Mouse (Mus musculus) gastrocnemius, postnatal 4 days (tissue): ENCODE data around the gene Rtkn2. TPM values are rescaled to one million over a fixed set of nuclear protein-coding genes. Genes with fewer than 3 reads are reported as not detected.
A peak's percentile ranks its signal among the peaks of the same experiment; 100 is the strongest.
"Not testable (repeated sequence)": the region's sequence is repeated elsewhere in the genome, so short reads cannot be mapped to it uniquely, and the experiment has no call there.

Experiments
- DNase-seq, 2 experiments: peaks; one replicate each; pipeline ENCODE4 v3.0.0; 2021 to 2022; ENCODE audit warnings: low spot score in 2 of 2, mixed read lengths in 2 of 2
- total RNA-seq, 2 experiments: library from RNA; stranded (reverse); gene quantifications; 2 replicates each; pipeline ENCODE4 v1.2.3; 2021

The Rtkn2 gene
- total RNA-seq, 2 experiments from 2014 or later: 3.1 to 3.5 TPM

DNA sequence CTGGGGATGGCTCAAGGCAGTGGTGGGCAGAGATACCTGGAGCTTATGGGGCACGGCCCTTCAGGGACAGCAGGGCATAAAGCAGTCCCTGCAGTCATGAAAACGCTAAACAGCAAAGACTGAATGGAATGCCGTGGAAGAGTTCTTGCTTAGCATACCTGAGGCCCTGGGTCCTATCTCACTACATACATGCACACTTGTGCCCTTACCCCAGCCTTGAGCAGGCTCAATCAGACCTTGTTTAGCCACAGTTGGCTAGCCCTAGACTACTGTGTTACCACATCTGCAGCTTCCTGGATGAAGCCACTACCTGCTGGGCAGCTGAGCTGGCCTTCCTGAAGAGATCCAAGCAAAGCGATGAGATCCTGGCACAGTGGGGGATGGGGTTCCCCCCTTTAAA, 93.3 kb downstream of the Rtkn2 start:
- DNase-seq: no peak

- DNase-seq: no peak
Measured at GRCm38 (mm10) chr10:68074291-68074690, 94.9 kb downstream of the Rtkn2 start.

DNA sequence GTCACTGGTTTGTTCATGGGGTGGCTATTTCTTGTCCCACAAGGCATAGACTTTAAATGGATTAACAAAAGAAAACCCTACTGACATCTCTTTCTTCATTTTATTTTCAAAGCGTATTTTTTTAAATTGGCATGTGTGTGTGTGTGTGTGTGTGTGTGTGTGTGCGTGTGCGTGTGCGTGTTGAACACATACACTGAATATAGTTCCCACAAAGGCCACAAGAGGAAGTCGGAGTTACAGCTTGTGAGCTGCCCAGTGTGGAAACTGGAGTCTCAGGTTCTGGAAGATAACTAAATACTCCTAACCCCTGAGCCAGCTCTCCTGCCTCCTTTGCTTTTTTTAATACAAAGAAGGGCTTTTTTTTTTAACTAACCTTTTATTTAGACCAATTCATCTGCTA, 95.8 kb downstream of the Rtkn2 start:
- no peak for DNase-seq

GRCm38 (mm10) chr10:68078708-68079107, 99.3 kb downstream of the Rtkn2 start:
- no peak for DNase-seq

GRCm38 (mm10) chr10:68079910-68080670, 100.7 kb downstream of the Rtkn2 start:
- no peak for DNase-seq

DNA sequence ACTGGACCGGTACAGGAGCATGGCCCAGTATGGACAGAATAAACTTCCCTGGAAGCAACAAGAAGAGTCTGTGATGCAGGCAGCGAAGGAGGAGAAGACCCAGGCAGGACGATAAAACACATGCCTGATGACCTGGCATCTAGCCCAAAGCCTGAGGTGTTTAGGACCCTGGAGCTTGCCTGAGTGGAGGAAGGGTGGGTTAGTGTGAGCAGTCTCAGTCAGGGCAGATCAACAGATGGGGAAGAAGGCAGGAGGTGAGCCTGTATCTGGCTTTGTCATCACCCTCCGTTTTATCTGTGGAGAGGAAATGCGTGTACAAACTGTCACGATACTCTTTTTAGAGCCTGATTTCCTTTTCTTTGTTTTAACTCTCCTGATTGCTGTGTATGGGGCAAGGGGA, 102.3 kb downstream of the Rtkn2 start:
- no peak for DNase-seq

GRCm38 (mm10) chr10:68085574-68085973, 106.2 kb downstream of the Rtkn2 start:
- no peak for DNase-seq

DNA sequence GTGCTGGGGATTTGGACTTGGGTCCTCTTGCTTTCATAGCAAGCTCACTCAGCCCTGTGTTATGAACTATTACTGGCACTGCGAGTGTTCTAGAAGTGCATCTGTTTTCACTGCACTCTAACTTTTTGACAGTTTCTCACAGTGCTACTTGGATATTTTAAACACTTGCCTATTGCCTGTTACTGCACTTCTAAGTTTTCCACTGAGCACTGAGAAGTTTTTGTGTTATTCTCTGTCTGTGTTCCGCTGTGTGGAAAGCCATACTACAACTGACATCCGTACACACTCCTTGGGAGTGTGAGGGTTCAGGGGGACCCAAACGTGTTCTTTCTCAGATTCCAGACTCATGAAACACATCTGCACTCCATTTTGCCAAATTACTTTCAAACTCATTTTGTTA, 107.6 kb downstream of the Rtkn2 start:
- DNase-seq: no peak

- DNase-seq: no peak
Measured at GRCm38 (mm10) chr10:68087722-68088121, 108.4 kb downstream of the Rtkn2 start.

DNA sequence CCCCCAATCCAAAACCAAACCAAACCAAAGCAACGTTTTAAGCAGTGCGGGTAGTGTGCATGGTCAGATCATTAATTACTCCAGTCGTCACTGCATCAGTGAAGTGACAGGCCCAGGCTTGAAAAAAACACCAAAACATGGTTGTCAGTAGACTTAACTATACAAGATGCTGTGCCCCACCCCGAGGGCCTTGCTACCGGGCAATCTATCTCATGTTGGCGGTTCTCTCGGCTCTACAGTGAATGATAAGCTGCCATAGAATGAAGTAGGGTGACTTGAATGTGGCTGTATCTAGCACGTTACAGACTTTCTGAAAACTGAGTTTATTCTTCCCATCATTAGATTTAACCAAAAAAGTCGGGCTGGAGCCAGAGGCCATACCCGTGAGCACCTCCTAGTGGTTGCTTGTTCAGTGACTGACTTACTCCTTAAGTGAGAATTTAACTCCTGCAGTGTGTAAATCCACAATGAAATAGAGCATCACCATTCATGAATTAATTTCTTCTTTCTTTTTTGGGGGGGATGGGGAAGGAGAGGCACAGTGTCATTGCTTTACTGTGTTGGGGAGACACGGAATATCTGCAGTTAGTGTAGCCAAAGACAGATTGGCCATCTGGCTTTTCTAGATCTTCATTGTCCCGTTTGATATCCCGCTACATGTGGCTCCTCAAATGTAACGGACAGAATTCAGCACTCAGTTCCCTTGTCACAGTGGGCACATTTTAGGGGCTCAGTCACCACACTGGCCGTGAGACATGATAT, 110.2 kb downstream of the Rtkn2 start:
- no peak for DNase-seq

GRCm38 (mm10) chr10:68090197-68090535, 110.8 kb downstream of the Rtkn2 start:
- peak; percentile 37 to 76 for DNase-seq

DNA sequence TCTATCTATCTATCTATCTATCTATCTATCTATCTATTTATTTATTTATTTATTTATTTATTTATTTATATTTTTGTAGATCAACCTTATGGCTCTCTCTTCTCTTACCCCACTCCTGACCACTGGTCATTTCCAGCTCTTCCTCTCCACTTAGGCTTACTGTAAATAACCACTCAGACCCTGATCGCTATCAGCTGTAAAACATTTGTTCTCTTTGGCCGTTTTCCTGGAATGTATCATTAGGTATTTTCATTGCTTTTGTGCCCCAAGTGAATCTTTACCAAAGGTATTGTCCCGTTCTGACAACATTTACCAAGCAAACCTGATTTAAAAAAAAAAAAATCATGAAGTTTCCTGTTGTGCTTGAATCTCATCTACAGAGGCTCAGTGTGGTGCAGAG, 111.2 kb downstream of the Rtkn2 start:
- no peak for DNase-seq

DNA sequence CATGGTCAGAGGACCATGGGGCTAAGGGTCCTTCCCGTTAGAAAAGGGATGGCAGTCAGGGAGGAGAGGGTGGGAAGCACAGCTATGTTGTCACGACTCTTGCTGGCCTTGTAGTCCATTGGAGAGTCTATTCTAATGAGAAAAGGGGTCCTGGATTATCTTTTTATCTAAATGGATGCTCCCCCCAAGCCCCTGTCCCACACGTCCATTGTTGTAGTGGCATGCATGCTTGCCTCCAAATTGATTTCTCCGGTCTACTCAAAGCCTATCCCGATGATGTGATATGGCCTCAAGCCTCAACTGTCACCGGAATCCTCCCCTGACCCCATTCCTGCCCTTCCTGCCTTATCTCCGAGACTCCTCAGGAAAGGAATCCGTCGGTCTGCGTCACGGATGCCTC, 111.6 kb downstream of the Rtkn2 start:
- DNase-seq: no peak

GRCm38 (mm10) chr10:68091840-68092239, 112.5 kb downstream of the Rtkn2 start:
- no peak for DNase-seq

DNA sequence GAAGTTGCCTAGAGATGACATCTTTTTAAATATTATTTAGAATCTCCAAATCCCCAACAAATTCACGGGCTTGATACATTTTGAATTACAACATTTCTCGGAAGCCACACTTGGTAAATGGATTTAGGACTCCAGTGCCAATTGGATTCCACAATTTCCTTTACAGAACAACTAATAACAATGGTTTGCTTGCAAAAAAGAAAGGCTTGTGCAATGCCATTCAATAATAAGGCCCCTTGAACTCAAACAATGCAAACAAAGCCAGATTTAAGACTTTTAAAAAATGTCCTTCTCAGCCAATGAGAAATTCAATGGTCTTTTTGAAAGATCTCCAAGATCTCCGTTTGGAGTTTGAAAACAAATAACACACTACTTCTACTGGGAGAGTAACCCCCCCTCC, 114.1 kb downstream of the Rtkn2 start:
- no peak for DNase-seq

DNA sequence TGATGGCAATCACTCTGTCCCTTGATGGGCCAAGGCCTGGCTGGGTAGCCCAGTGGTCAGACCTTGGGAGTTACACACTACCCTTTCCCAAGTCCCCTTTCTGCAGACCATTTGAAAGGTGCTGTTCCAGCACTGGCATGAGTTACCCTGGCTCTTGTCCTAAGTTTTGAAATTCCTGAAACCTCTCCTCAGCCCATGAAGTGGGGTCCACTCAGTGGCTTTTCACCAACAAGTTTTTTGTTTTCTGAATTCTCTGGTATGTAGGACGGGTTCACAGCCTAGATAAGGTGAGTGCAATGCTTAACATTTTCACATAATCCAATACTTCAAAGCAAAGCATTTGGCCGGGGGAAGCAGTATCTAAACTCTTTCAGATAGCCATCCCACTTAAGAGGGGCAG, 115.8 kb downstream of the Rtkn2 start:
- DNase-seq: no peak

DNA sequence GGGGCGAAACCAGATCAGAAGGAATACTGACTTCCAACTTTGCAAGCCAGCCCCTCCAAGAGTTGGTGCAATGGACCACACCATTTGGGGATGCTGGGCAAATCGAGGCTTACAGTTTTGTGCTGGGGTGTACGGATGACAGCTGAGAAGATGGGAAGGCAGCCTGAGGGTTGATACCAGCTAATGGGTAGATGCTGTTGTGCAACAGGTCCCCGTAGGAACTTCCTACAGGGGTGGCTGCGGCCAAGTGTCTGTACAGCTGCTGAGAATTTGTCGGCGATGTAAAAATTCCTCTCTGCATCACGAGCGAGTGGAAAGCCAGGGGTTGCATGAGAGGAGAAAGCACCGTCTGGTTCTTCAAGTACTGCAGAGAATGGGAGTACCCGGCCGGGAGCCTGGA, 117.0 kb downstream of the Rtkn2 start:
- no peak for DNase-seq

GRCm38 (mm10) chr10:68097821-68098675, 118.7 kb downstream of the Rtkn2 start:
- no peak for DNase-seq

DNA sequence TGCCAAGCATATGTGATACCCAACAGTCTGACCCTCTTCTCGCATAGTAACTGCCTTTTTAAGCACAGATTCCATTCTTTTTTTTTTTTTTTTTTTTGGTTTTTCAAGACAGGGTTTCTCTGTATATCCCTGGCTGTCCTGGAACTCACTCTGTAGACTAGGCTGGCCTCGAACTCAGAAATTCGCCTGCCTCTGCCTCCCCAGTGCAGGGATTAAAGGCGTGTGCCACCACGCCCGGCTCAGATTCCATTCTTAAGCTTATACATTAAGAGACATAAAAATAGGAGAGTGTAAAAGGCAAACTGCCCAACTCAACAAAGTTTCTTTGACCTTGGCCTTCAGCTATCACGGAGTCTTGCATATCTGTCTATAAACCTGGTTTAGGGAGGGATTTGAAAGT, 120.4 kb downstream of the Rtkn2 start:
- not testable (repeated sequence) for DNase-seq

DNA sequence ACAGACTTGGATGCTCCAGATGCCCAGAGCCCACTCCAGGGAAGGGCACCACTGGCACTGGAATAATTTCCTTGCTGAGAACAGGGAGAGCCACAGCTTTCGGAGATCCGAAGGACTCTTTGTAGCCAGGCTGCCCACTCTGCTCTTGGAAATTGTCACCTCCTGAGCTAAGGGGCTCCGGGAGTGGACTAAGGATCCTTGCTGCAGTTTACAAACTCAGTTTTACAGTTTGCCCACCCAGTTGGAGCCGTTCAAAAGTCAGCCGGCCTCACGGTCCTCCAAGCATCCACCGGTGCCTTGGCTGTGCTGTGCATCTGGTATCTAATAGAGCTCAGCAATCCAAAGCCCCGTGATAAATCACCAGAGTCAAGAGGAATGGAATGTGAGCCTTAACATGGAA, 121.1 kb downstream of the Rtkn2 start:
- DNase-seq: no peak

DNA sequence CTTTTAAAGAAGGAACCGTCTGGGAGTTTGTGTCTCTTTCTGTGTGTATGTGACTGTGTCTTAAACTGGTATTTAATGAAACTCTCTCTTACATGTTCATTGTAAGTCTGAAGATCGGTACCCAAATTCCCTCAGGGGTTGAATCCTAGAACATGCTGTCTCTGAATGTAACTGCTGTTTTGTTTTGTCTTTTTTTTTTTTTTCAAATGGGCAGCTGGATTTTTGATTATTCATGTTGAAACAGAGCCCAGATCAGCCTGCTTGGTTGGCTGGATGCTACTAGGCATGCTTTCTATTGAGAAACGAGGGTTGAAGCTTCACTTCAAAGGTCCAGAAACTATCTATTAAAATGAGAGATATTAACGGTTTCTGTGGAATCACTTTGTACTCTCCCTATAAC, 121.9 kb downstream of the Rtkn2 start:
- no peak for DNase-seq

GRCm38 (mm10) chr10:68102566-68102965, 123.2 kb downstream of the Rtkn2 start:
- DNase-seq: peak in 1 of 2 experiments; percentile 25
